Mouse (Mus musculus) lung, postnatal 10 days (tissue): ENCODE data around the gene E2f3.

Source experiments
- DNase-seq: peaks from one replicate; pipeline ENCODE4 v3.0.0; 2021

Gene E2f3

DNA sequence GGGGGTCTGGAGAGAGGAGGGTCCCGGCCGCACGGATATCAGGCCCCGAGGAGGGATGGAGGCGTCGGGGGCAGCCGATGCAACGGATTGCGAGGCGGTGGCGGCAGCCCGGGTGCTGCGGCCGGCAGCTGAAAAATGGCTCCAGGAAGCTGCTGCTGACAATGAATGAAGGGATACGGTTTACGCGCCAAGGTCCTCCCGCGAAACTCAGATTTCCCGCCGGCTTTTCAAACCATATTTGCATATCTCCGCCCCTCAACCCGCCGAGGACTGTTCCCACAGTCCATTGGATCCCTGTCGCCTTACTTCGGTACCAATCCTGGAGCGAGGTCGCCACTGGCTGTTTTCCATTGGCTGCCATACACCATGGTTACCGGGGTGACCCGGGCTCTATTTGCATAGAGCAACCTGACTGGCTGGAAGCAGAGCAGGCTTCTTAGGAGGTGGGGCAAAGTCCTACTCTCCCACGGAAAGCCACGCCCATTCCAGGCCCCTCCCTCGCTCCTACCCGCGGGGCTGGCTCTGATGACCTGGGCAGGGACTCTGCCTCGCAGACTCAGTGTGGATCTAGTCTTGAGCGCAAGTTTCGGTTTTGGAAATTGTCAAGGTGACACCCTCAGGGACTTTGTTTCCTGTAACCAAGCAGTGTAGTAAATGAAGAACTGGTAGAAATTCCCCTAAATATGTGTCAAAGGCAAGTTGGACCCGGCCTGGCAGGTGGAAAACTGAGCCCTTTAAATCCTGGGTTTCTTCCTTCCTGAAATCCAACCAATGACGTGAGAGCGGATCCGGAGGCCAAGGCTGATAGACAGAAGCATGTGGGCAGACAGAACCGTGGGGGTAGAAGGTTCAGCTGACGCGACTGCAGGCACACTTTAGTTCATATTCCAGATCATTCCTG lies at the start of gene E2f3:
Gene E2f3 (minus strand): TSS at position 209 of the 901 bp plus-strand sequence.
- DNase-seq = peak; percentile 100

DNA sequence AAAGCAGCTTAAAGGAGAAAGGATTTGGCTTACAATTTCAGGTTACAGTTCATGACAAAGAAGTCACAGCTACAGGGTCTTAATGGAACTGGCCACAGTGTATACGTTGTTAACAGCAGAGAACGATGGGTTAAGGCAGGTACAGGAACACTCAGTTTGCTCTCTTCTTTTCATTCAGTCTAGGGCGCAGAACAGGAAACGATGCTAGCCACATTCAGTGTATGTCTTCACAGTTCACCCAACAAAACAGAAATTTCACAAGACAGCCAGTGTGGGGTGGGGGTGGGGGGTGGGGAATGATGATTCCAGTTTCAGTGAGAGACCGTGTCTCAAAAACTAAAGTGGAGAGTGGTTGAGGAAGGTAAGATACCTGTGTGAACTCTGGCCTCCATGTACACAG lies 48.7 kb upstream of the E2f3 start:
- DNase-seq = no peak

DNA sequence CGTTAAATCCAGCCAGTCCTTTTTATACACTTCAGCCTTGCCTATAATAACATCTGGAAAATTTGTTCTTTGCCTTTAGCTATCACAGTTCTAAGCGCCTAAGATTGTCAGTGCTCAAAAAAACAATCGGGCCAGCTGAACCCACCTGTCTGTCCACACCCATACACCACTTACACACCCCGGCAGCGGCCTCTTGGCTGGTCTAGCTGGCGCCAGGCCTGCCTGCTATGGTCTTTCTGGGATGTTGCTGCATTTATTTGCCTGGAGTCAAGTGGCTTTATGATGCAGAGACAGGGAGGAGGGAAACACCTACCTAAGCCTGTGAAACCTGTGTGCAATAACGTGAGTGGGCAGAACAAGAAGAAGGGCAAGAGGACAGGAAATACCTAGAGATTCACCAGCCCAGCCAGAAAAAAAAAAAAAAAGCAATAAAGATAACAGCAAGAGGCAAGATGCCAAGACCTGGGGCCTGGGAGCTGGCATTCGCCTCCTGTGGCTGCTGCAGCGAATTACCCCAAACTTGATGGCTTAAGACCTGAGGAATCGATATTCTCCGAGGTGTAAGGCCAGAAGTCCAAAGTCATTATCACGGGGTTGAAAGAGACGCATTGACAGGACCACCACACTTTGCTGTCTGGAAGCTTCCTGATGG lies 45.9 kb upstream of the E2f3 start:
- DNase-seq = no peak

DNA sequence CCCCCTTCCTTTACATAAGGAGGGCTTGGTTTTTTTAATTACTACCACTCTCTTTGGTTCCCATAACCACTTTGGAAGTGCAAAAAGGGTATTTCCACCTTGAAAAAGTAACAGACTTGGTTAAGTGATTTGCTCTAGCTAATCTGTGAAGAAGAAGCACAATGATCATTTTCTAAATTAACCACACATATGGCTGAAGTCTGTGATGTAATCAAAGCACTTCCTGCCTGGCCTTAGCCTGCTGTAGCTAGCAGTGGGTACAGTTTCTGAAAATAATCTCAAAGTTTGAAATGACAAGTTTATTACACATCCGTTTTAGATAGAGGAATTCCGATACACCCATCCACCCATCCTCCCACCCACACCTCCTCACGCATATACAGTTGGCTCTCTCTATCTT lies 42.0 kb upstream of the E2f3 start:
- DNase-seq = no peak

DNA sequence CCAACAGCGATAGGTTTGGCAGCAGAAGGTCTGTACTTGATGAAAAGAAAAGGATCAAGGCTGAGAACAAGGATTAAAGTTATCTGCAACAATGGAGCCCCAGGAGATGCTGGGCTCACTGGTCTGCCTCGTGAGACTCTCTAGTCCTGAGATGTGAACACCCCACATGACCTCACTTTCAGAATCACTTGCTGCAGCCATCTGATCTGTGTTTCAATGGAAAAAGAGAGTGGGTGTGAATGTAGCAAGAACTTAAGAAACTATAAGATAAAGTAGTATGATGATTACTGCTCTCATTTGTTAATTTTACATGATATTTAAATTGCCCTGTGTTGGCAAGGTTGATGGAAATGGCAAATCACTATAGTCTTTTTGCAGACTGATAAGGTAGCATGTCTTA lies 36.6 kb upstream of the E2f3 start:
- no peak for DNase-seq

DNA sequence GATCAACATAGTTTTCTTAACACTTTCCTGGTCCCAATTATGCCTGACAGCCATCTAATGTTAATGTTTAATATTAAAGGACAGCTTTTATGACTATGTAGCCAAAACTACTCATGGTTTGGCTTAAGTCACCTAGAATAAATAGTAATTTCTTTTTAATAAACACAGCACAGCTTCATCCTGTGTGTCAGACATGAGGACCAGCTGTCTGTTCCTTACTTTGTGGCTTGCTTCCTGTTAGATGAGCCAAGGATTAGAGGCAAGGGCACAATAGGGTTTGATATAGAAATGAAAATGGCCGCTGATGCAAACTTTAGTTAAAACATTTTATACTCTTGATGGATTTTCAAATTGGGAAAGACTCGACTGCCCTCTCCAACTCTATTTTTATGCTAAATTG lies 32.7 kb upstream of the E2f3 start:
- DNase-seq = peak; percentile 9

DNA sequence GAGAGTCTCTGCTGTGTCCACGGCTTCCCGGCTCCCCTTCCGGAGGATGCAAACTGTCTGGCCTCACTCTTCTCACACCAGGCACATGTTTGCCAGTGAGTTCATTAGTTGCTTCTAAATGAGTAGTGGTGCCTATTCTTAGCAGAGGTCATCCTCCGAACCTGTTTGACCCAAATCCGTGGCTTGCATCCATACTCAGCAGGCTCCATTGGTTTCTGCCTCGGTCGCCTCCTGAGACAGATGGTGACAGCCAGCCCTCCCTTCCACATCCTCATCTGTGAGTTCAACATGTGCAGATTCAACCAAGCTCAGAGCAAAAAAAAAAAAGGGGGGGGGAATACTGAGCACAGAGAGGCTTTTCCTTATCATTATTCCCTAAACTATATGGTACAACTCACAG lies 31.7 kb upstream of the E2f3 start:
- DNase-seq = peak; percentile 5

DNA sequence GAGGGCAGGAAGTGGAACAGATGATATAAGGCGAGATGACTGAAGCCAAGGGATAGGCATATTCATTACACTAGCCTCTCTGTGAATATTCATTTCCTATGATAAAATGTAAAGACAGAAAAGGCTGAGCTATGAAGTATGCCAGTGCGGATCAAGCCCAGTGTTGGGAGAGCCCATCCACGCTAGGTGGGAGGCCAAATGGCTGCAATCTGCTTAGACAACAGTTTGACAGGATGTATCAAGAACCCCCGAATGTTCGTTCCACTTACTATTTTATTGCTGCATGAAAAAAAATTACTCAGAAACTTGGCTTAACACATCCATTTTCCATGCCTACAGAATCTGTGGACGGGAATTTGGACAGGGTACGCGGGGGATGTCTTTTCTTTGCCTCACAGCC lies 28.7 kb upstream of the E2f3 start:
- DNase-seq = no peak

DNA sequence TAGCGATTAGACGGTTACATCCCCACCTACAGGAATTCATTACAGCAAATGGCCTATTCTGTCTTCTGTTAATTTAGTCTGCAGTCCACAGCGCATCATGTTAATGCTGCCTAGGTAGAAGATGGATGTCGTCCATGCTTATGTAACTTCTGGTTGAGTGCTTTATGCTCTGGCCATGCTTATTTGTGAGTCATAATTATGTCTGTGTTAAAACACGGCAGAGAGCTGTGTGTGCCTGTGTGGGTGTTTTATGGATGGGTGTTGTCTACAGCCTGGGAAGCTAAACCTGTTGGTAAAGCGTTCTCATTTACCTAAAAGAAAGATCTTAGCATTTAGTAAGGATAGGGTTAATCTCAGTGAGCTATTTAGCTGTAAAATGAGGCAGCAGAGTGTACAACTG lies 26.4 kb upstream of the E2f3 start:
- no peak for DNase-seq

DNA sequence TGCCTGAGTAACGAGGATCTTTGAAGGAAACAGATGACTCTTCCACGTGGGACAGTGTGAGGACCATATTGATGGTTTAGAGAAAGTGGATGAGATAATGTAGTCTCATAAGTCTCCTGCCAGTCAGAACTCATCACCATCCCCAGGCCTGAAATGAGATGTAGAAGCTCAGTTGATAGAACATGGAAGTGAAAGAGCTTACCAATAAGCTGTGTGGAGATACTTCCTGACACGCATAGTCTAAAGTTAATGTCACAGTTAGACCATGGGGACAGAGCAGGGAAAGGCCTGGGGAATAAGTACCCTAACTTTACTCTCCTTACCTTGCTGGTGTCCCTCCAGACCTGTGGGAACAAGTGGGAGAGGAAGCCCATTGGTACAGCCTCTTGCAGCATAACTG lies 22.9 kb upstream of the E2f3 start:
- no peak for DNase-seq

DNA sequence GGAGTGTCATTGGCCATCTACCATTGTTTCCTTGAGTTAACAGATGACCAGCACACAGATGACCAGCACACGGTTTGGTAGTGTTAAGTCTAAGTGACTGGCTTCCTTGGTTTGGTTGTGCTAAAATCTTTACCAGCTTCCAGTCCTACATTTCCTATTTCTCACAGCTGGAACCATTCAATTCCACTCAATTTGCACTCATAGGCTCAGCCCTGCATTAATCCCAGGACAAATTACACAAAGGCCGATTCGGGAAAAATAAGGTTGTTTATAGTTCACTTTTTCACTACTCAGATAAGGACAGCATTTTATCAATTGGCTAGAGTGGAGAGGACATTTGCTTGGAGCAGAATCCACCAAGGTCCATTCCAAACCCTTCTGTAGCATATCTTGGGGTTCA lies 19.6 kb upstream of the E2f3 start:
- no peak for DNase-seq

DNA sequence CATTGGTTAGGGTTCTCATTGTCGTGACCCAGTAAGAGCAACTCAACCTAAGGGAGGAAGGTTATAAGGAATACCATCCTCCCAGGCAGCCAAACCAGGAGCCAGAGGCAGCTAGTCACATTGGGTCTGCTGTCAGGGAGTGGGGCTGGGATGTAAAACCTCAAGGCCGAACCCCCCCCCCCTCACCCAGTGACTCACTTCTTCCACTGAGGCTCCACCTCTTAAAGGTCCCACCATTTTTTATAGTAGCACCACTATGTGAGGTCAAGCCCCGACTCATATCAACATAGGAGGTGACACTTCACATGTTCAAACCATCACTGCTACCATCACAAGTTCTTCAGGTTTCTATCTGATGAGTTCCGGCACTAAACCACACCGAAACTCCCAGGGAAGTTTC lies 19.0 kb upstream of the E2f3 start:
- no peak for DNase-seq

DNA sequence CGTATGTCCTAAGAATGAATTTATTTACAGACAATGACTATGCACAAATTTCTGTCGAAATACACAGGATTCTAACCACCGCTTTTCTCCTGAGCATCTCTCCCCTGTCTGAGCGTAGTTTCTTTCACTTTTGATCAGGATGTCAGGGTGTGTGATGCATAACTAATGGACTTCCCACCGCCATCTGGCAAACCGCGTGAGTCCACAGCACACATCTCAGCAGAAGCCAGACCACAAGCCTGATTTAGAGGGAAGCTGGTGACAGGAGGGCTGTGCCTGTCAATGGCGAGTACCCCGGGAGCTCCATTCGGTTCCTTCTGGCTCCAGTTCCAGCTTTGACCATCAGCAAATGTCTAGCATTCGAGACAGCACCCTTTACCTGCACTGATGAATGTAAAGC lies 17.3 kb upstream of the E2f3 start:
- no peak for DNase-seq

DNA sequence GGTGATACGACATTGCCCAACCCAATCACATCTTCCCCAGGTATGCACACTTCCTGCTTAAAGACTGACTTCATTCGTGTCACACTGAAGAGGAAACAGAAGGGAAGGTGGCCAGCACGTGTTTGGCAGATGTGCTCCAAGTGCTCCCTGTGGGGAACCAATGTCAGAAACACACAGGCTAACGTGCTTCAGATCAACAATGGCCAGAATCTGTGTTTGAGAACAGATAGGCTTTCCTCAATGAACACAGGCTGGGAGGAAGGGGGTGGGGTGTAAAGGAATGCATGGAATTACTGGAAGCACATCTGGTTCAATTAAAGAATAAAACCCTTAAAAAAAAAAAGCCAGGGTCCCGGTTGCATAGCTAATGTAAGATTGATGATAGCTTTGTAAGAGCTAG lies 15.2 kb upstream of the E2f3 start:
- DNase-seq = no peak

DNA sequence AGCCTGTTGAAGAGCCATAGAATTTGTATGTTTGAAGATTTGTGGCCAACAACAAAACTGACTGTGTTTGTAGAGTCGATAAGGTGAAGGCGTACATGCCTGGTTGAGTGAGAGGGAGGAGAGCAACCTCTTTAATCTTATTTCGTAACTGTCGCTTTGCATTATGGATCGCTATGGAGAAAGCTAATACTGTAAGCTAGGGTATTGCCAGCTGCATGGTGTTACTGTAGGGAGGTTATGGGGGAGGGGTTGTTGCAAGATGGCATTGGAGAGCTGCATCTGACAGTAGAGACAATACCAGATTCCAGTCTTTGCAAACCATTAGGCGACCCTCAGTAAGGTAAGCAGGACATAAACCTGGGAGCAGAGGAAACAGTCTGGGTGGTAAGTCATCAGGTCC lies 2.1 kb upstream of the E2f3 start:
- DNase-seq = no peak

DNA sequence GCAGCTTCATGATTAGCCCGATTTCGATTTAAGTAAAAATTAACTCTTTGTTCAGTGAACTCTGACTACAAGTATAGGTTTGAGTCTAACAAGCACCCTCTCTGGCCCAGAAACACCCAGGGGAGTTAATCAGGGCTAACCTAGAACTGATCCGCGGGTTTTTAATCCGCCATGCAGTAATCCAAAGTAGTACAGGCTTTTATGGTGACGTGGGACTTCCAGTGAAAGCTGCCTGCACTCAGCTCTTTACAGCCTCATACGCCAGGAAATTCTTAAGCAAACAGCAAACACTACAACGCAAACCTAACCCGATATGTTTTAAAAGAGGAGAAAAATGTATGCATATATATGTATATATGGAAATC lies 875 bp upstream of the E2f3 start:
- no peak for DNase-seq

DNA sequence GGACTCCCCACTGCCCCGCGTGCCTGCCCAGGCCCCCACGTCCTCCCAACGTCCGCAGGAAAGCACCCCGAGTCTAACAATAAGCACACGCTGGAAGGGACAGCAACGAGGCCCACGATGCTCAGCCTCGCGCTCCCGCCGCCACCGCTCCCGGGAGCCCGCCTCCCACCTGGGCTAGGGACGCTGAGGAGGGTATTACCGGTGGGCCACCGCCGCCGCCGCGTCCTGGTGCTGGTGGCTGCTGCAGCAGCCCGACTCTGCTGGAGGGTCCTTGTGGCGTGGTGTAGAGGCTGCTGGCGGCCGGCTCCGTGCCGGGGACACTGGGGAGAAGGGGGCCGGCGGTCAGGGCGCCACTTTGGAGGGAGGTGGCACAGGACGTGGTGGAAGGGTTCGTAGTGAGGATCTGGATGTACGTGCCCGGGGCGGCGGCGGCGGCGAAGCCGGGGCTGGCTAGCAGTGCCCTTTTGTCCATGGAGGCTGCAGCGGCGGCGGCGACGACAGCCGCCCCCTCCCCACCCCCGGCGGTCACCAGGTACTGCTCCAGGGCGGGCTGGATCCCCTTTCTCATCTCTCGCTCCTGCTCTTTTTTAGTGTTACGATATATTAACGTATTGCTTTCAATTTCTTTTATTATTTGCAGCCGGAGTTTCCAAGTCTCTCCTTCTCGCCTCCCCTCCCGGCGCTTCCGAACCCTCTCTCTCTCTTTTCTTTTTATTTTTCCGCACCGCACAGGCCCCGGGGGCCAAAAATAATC lies 585 bp downstream of the E2f3 start:
- DNase-seq = peak; percentile 38

DNA sequence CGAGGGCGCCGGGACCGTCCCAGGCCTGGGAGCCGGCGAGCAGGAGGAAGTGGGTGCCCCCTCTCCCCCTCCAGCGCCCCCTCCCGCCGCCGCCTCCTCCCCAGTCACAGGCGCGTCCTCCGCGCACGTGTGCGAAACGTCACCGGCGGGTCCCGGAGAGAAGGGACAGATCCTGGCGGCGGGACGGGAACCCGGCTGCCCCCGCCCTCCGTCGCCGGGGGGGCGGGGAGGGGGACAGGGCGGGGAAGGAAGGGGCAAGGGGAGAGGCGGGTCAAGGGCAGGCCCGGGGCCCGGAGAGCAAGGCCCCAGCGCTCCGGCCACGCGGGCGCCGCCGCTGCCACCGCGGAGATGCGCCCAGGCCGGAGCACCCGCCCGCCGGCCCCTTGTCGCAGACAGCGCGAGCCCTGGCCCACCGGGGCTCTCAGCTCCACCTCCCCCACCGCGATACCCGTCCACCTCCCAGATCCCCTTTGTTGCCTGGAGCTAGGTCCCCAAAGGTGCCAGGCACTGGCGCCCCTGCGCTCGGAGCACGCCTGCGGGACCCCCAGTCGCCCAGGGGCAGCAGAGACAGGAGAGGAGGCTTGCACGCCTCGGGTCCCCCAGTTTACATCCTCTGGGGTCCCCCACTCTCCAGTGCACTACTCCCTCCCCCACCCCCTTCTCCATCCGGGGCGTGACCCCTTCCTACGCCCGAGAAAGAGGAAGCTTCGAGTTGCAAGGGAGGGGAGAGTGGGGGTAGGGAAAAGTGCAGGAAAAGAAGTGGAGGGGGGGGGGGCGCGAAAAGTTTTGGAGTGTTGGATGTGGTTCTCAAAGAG lies 1.4 kb downstream of the E2f3 start:
- DNase-seq = peak; percentile 93

DNA sequence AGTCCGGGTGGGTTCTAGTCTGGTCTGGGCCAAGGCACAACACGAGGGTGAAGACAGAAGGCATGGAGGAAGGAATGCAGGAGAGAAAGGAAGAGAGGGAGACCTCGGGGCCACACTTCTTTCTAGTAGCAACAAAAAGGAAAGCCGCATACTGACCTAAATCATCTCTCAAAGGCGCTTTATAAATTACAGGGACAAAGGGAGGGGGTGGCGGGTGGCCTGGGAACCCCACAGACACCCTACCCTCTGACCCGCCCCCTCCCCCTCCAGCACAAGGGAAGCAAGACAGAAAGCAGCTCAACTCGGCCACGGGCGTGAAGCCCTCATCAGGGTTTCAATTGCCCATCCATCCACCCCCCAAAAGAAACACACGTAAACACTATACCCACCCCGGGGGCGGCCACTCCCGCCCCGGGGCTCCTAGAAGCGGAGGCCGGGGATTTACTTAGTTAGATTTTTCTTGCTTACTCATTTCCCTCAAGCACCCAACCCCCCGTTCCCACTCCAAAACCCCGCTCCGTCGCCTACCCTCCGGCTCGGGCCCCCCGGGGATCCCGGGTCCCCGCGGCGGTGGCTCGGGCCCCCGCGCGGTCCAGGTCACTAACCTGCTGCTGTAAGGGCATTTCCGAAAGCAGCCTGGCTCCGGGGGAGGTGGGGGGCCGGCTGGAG lies 2.2 kb downstream of the E2f3 start:
- peak; percentile 42 for DNase-seq

DNA sequence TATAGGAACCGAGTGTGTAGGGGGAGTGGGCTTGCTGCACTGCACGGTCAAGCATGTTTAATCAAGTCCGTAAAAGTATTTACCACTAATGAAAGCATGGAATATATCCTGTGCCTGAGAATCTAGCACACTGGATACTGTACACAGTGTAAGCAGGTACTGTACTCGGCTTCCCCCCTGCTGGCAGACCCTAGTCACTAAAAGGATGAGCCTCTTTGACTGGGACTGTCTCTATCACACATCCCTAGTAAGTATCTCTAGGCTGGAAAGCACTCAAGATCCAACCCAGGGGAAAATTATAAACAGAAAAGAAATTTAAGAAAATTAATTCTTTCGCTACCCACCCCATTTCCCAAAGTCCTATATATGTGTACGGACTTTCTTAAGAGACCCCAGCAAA lies 2.8 kb downstream of the E2f3 start:
- DNase-seq = peak; percentile 52

DNA sequence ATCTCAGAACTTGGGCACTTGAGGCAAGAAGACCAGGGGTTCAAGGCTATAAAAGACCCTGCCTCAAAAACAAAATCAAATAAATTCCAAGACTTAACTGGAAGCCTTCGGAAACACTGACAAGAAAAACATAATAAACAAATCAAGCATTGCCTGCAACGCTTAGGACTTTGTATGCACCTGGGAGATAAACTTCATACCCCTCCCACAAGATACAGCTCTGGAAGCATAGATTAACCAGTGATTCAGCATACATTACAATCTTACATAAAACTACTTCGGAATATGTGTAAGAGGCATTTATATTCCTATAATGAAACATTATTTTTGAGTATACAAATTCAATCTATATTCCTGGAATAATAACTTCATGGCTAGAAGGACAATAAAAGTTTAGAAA lies 3.5 kb downstream of the E2f3 start:
- DNase-seq = no peak

DNA sequence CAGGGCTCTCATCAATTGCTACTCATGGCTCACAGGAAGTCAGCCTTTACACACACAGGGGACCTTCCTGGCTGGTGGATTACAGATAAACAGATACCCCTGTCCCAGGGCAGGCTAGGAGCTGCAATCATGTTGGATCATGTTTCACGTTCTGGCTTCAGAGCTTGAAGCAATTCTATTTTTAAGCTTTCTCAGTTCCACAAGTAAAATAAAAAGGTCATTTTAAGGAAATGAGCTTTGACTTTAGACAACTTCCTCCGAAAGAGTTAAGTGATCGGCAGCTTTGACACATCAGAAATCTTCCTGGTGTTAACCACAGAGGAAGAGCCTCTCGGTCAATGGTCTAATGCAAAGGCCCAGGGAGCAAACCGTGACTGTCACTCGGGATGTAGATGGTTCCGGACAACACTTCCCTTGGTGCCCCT lies 6.7 kb downstream of the E2f3 start:
- DNase-seq = no peak
